Mouse (Mus musculus) layer of hippocampus, postnatal 25 days (tissue): Measurements from ENCODE around the gene Gm6657. TPM values are rescaled to one million over a fixed set of nuclear protein-coding genes. Genes with fewer than 3 reads are reported as not detected.

Experiments used
- total RNA-seq, 2 experiments: library from RNA; stranded (reverse); gene quantifications; 2 replicates each; pipeline ENCODE4 v1.2.3; 2021

Gene Gm6657
- total RNA-seq, 2 experiments from 2014 or later, result not detected

Other genes starting within 250 kb of the Gm6657 start
- 10 to 100 TPM; 73.5 to 76.8 TPM for gene Gphn, start 32.1 kb downstream of the Gm6657 start, total RNA-seq